Mouse (Mus musculus): Measurements from ENCODE around the gene Smarca2. TPM values are rescaled to one million over a fixed set of nuclear protein-coding genes. Genes with fewer than 3 reads are reported as not detected.

Gene Smarca2
- polyA plus RNA-seq, 1 experiment, result 2.0 TPM

GRCm38 (mm10) chr19:26678543-26678942, 73.7 kb downstream of the Smarca2 start:
- Histone ChIP-seq H3K27me3 (ENCODE audit: control insufficient read depth, insufficient read depth, insufficient read length) (no peaks in the 10 kb centered on the region), H3K36me3 (ENCODE audit: control insufficient read depth, insufficient read depth) (no peaks in the 10 kb centered on the region), H3K4me3 (no peak overlapping the region), H3K4me2 (ENCODE audit: low read depth) (no peak overlapping the region), H3K79me2 (ENCODE audit: control insufficient read depth, insufficient read depth) (no peaks in the 10 kb centered on the region), H3ac (ENCODE audit: control insufficient read depth, insufficient read length) (no peak overlapping the region)
- TF ChIP-seq E2F4 (IDR thresholded peaks at IDR 0.05; ENCODE audit: insufficient read depth) (no peak), CEBPB (IDR thresholded peaks at IDR 0.05; ENCODE audit: insufficient read depth, poor library complexity, severe bottlenecking) (no peak), TCF12 (IDR thresholded peaks at IDR 0.05; ENCODE audit: insufficient read depth, poor library complexity, severe bottlenecking) (no peak)

DNA sequence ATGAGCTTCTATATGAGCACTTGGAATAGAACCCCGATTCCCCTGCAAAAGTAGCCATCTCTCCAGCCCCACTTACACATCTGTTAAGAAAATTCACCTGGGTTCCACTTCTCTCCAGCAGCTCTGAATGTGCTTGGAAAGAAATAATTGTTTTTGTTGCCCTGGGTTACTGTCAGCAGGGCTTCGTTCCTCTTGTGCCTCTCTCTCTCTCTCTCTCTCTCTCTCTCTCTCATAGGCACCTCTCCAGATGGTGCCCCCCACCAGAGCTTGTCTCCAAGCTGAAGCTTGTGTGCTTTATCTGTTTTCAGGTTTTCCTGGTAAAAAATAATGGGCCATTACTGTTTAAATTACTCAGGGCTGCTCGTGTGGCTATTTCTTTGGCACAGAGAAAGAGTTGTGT, 74.8 kb downstream of the Smarca2 start:
- Histone ChIP-seq H3K4me3 (no peak overlapping the region), H3K4me2 (ENCODE audit: low read depth) (no peak overlapping the region), H3K36me3 (ENCODE audit: control insufficient read depth, insufficient read depth) (no peaks in the 10 kb centered on the region), H3ac (ENCODE audit: control insufficient read depth, insufficient read length) (no peak overlapping the region), H3K79me2 (ENCODE audit: control insufficient read depth, insufficient read depth) (no peaks in the 10 kb centered on the region), H3K27me3 (ENCODE audit: control insufficient read depth, insufficient read depth, insufficient read length) (no peaks in the 10 kb centered on the region)
- TF ChIP-seq E2F4 (IDR thresholded peaks at IDR 0.05; ENCODE audit: insufficient read depth) (no peak), REST (IDR thresholded peaks at IDR 0.05; ENCODE audit: insufficient read depth, insufficient read length) (no peak), MAX (IDR thresholded peaks at IDR 0.05; ENCODE audit: low read depth) (no peak), TCF3 (IDR thresholded peaks at IDR 0.05; ENCODE audit: insufficient read length, low read depth) (no peak), POLR2A (IDR thresholded peaks at IDR 0.05; ENCODE audit: insufficient read length, low read depth) (no peak), MYOG (IDR thresholded peaks at IDR 0.05; ENCODE audit: control insufficient read depth in 1 of 3, insufficient read depth in 1 of 3, insufficient read length in 2 of 3, low read depth in 2 of 3) (no peak)

- TF ChIP-seq SRF (IDR thresholded peaks at IDR 0.05; ENCODE audit: control insufficient read depth, insufficient read length, low read depth) (no peak), MYOD1 (IDR thresholded peaks at IDR 0.05; ENCODE audit: control insufficient read depth in 1 of 3, insufficient read length in 2 of 3, low read depth in 2 of 3) (no peak), POLR2AphosphoS2 (IDR thresholded peaks at IDR 0.05; ENCODE audit: insufficient read length, low read depth) (no peak)
- H3K4me3 ChIP-seq, result no peak overlapping the region
- H3K36me3 ChIP-seq (ENCODE audit: control insufficient read depth, insufficient read depth), result no peaks in the 10 kb centered on the region
Measured at GRCm38 (mm10) chr19:26681549-26681948, 76.7 kb downstream of the Smarca2 start.

DNA sequence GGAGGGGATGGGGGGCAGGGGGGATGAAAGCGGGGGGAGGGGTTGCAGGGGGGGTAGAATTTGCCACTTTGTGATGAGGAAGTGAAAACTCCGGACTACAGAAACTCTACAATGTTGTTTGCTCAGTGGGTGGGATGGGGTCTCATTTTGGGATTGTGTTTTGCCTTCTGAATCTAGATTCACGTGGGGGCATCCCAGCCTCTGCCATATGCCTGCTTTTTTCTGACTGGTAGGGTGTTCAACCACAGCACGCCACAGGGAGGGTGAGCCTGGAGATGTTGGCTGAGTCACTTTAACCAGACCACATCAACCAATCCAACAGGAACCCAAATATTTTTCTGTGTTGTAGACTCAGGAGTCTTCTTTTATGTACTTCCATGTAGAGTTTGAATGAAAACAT, 77.3 kb downstream of the Smarca2 start:
- H3K27me3 ChIP-seq (ENCODE audit: control insufficient read depth, insufficient read depth, insufficient read length), result no peaks in the 10 kb centered on the region
- no peak overlapping the region for H3ac ChIP-seq (ENCODE audit: control insufficient read depth, insufficient read length)
- H3K4me3 ChIP-seq, result no peak overlapping the region
- H3K79me2 ChIP-seq (ENCODE audit: control insufficient read depth, insufficient read depth), result no peaks in the 10 kb centered on the region
- no peak for TF ChIP-seq MAX (IDR thresholded peaks at IDR 0.05; ENCODE audit: low read depth)
- TF ChIP-seq USF1 (IDR thresholded peaks at IDR 0.05; ENCODE audit: low read depth), result no peak
- no peak for TF ChIP-seq CEBPB (IDR thresholded peaks at IDR 0.05; ENCODE audit: insufficient read depth, poor library complexity, severe bottlenecking)
- no peak for TF ChIP-seq POLR2AphosphoS2 (IDR thresholded peaks at IDR 0.05; ENCODE audit: insufficient read length, low read depth)
- TF ChIP-seq REST (IDR thresholded peaks at IDR 0.05; ENCODE audit: insufficient read depth, insufficient read length), result no peak
- no peak for TF ChIP-seq TCF12 (IDR thresholded peaks at IDR 0.05; ENCODE audit: insufficient read depth, poor library complexity, severe bottlenecking)
- no peak for TF ChIP-seq MYOG (IDR thresholded peaks at IDR 0.05; ENCODE audit: control insufficient read depth in 1 of 3, insufficient read depth in 1 of 3, insufficient read length in 2 of 3, low read depth in 2 of 3)
- no peaks in the 10 kb centered on the region for H3K36me3 ChIP-seq (ENCODE audit: control insufficient read depth, insufficient read depth)
- no peak overlapping the region for H3K4me2 ChIP-seq (ENCODE audit: low read depth)

More at GRCm38 (mm10) chr19:26681549-26681948, 76.7 kb downstream of the Smarca2 start:
- Histone ChIP-seq H3K4me2 (ENCODE audit: low read depth) (no peak overlapping the region), H3K79me2 (ENCODE audit: control insufficient read depth, insufficient read depth) (no peaks in the 10 kb centered on the region), H3ac (ENCODE audit: control insufficient read depth, insufficient read length) (no peak overlapping the region), H3K27me3 (ENCODE audit: control insufficient read depth, insufficient read depth, insufficient read length) (no peaks in the 10 kb centered on the region)

- Histone ChIP-seq H3K4me3 (no peak overlapping the region), H3K79me2 (ENCODE audit: control insufficient read depth, insufficient read depth) (no peaks in the 10 kb centered on the region), H3K4me2 (ENCODE audit: low read depth) (no peak overlapping the region), H3K27me3 (ENCODE audit: control insufficient read depth, insufficient read depth, insufficient read length) (no peaks in the 10 kb centered on the region), H3K36me3 (ENCODE audit: control insufficient read depth, insufficient read depth) (no peaks in the 10 kb centered on the region), H3ac (ENCODE audit: control insufficient read depth, insufficient read length) (no peak overlapping the region)
- TF ChIP-seq POLR2AphosphoS2 (IDR thresholded peaks at IDR 0.05; ENCODE audit: insufficient read length, low read depth) (no peak), MYOG (IDR thresholded peaks at IDR 0.05; ENCODE audit: control insufficient read depth in 1 of 3, insufficient read depth in 1 of 3, insufficient read length in 2 of 3, low read depth in 2 of 3) (no peak), TCF12 (IDR thresholded peaks at IDR 0.05; ENCODE audit: insufficient read depth, poor library complexity, severe bottlenecking) (no peak), USF1 (IDR thresholded peaks at IDR 0.05; ENCODE audit: low read depth) (no peak), POLR2A (IDR thresholded peaks at IDR 0.05; ENCODE audit: insufficient read length, low read depth) (no peak), E2F4 (IDR thresholded peaks at IDR 0.05; ENCODE audit: insufficient read depth) (no peak), MAX (IDR thresholded peaks at IDR 0.05; ENCODE audit: low read depth) (no peak), MYOD1 (IDR thresholded peaks at IDR 0.05; ENCODE audit: control insufficient read depth in 1 of 3, insufficient read length in 2 of 3, low read depth in 2 of 3) (no peak), TCF3 (IDR thresholded peaks at IDR 0.05; ENCODE audit: insufficient read length, low read depth) (no peak), SRF (IDR thresholded peaks at IDR 0.05; ENCODE audit: control insufficient read depth, insufficient read length, low read depth) (no peak), REST (IDR thresholded peaks at IDR 0.05; ENCODE audit: insufficient read depth, insufficient read length) (no peak), CEBPB (IDR thresholded peaks at IDR 0.05; ENCODE audit: insufficient read depth, poor library complexity, severe bottlenecking) (no peak)
Measured at GRCm38 (mm10) chr19:26682731-26683130, 77.9 kb downstream of the Smarca2 start.

All from myocyte (in vitro differentiated cells).